Mouse (Mus musculus): ENCODE measurements around the gene Szt2. TPM values are rescaled to one million over a fixed set of nuclear protein-coding genes. Genes with fewer than 3 reads are reported as not detected.

The Szt2 gene
- 8.7 and 9.3 TPM in 2 replicates for polyA plus RNA-seq (2014; fragmentation: Nextera tagmentation; extraction: Ambion mirVana)

GRCm38 (mm10) chr4:118409142-118409900 is at the start of gene Szt2, which contains the start of gene Med8:
Gene Szt2, minus strand, starts transcription at chr4:118409273.
Gene Med8, plus strand, starts transcription at chr4:118409337.
- Histone ChIP-seq H3K4me2 (ENCODE audit: low read depth, low read length) (peak within 1 kb of the TSS; percentile 85), H3K4me3 (ENCODE audit: low read depth, low read length) (peak within 1 kb of the TSS; percentile 83), H3K36me3 (ENCODE audit: control insufficient read depth, insufficient read depth, low read length) (peaks cover 43% of the 10 kb centered on the region), H3K4me1 (ENCODE audit: control insufficient read depth, insufficient read depth, low read length) (peaks cover 10% of the 10 kb centered on the region), H3K27ac (replicated peaks; ENCODE audit: low read depth, low read length) (peak within 1 kb of the TSS; percentile 76), H3K9ac (ENCODE audit: low read depth, low read length) (peak within 1 kb of the TSS; percentile 90), H3K9me3 (ENCODE audit: control insufficient read depth, low read length) (no peaks in the 10 kb centered on the region), H3K27me3 (replicated peaks; ENCODE audit: control insufficient read depth, insufficient read depth, low read length) (no peaks in the 10 kb centered on the region)
- peak; percentile 94 for ATAC-seq (ENCODE audit: low read depth)
- under 1% methylated on average over 46 of the region's 53 CpGs for WGBS
- peak; percentile 96 for DNase-seq (ENCODE audit: low spot score)

DNA sequence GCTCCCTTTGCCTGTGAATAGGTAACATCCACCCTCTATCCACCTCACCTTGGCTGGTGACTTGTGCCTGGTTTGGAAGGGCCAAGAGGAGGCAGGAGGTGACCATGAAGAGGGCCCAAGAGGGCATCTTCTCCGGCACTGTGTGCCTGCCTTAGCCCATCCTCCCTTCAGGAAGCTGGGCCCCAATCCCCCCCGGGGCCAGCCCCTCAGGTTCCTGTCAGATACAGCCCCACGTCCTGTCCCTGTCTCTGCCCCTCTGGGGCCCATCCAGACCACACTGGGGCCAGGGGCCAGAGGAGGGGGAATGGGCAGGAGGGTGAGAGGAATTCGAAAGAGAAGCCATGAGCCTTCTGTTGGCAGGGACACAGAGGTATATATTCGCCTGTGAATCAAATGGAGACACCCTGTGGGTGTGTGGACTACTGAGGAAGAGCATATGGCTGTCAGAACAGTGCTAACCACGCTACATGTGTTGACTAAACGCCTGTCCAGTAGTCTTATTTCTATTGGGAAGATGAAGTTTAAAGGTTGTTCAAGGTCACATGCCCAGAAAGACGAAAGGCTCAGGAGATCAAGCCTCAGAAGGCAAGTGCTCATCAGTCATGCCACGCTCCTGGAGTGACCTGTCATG is 48.4 kb upstream of the Szt2 start, which contains the start of gene Mpl:
TSS of gene Mpl (minus strand) at position 169 of the 631 bp plus-strand sequence.
- WGBS = 66% methylated on average over 9 of the region's 9 CpGs
- no peak for ATAC-seq (ENCODE audit: low read depth)

GRCm38 (mm10) chr4:118446415-118447153 is 37.5 kb upstream of the Szt2 start:
- Histone ChIP-seq H3K27me3 (replicated peaks; ENCODE audit: control insufficient read depth, insufficient read depth, low read length) (no peaks in the 10 kb centered on the region), H3K4me1 (ENCODE audit: control insufficient read depth, insufficient read depth, low read length) (peaks cover 15% of the 10 kb centered on the region), H3K27ac (replicated peaks; ENCODE audit: low read depth, low read length) (no peak overlapping the region), H3K9ac (ENCODE audit: low read depth, low read length) (peak overlapping the region; percentile 67), H3K36me3 (ENCODE audit: control insufficient read depth, insufficient read depth, low read length) (no peaks in the 10 kb centered on the region), H3K4me2 (ENCODE audit: low read depth, low read length) (peak overlapping the region; percentile 85), H3K9me3 (ENCODE audit: control insufficient read depth, low read length) (no peaks in the 10 kb centered on the region), H3K4me3 (ENCODE audit: low read depth, low read length) (peak overlapping the region; percentile 41)
- no peak for DNase-seq (ENCODE audit: low spot score)
- 20% methylated on average over 24 of the region's 24 CpGs for WGBS
- ATAC-seq (ENCODE audit: low read depth) = no peak

More for the DNA sequence above, 48.4 kb upstream of the Szt2 start, which contains the start of gene Mpl:
- no peak within 1 kb of the TSS for H3K4me3 ChIP-seq (ENCODE audit: low read depth, low read length)
- no peak within 1 kb of the TSS for H3K4me2 ChIP-seq (ENCODE audit: low read depth, low read length)
- H3K27ac ChIP-seq (replicated peaks; ENCODE audit: low read depth, low read length) = no peak within 1 kb of the TSS
- DNase-seq (ENCODE audit: low spot score) = no peak
- H3K27me3 ChIP-seq (replicated peaks; ENCODE audit: control insufficient read depth, insufficient read depth, low read length) = no peaks in the 10 kb centered on the region
- H3K9me3 ChIP-seq (ENCODE audit: control insufficient read depth, low read length) = no peaks in the 10 kb centered on the region
- no peaks in the 10 kb centered on the region for H3K36me3 ChIP-seq (ENCODE audit: control insufficient read depth, insufficient read depth, low read length)
- H3K9ac ChIP-seq (ENCODE audit: low read depth, low read length) = no peak within 1 kb of the TSS
- H3K4me1 ChIP-seq (ENCODE audit: control insufficient read depth, insufficient read depth, low read length) = no peaks in the 10 kb centered on the region

DNA sequence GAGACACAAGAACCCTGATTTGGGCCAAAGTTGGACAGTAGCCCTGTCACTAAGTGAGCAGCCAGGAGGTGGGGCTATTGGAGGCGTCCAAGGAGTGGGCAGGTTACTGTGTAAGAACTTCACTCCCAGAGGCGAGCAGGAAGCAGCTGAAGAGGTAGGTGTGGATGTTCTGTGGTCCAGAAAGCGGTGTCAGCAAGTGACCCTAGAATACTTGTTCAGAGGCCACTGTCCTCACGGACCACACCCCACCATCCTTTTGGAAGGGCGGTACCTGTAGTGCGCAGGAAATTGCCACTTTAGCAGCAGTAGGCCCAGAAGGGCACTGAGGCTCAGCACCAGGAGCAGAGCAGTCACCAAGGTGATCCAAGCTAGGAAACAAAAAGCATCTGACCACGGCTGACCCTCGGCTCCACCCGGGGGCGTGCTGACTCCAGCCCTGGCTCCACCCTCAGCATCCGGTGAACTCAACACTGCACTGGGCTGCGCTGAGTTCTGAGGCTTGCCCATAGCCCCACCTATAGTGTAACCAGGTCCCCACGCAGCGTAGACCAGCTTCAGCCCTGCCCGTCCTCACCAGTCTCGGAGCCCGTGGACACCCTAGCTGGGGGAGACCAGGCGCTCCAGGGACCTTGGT is 36.8 kb upstream of the Szt2 start:
- Histone ChIP-seq H3K27ac (replicated peaks; ENCODE audit: low read depth, low read length) (no peak overlapping the region), H3K4me2 (ENCODE audit: low read depth, low read length) (peak overlapping the region; percentile 85), H3K36me3 (ENCODE audit: control insufficient read depth, insufficient read depth, low read length) (no peaks in the 10 kb centered on the region), H3K9me3 (ENCODE audit: control insufficient read depth, low read length) (no peaks in the 10 kb centered on the region), H3K27me3 (replicated peaks; ENCODE audit: control insufficient read depth, insufficient read depth, low read length) (no peaks in the 10 kb centered on the region), H3K4me3 (ENCODE audit: low read depth, low read length) (peak overlapping the region; percentile 41), H3K4me1 (ENCODE audit: control insufficient read depth, insufficient read depth, low read length) (peaks cover 15% of the 10 kb centered on the region), H3K9ac (ENCODE audit: low read depth, low read length) (peak overlapping the region; percentile 67)
- 17% methylated on average over 13 of the region's 18 CpGs for WGBS
- peak; percentile 76 for ATAC-seq (ENCODE audit: low read depth)
- peak; percentile 39 for DNase-seq (ENCODE audit: low spot score)

DNA sequence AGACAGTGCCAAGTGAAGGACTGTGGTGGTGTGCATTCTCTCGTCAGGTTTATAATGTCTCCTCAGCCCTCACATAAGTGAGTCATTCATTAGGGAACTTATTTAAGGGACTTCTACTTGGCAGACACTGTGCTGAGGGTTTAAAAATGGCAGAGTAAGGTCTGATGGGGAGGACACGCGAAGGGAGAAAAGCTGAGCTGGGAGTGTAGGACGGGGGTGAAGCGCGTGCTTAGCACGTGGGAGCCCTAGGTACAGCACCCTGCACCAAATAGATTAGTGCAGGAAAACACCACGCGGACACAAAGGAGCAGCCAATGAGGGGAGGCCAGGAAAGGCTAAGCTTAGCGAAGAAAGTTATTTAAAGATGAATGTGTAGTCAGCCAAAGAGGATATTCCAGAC is 36.0 kb upstream of the Szt2 start:
- 80% methylated on average over 10 of the region's 10 CpGs for WGBS
- Histone ChIP-seq H3K4me2 (ENCODE audit: low read depth, low read length) (no peak overlapping the region), H3K4me1 (ENCODE audit: control insufficient read depth, insufficient read depth, low read length) (peaks cover 15% of the 10 kb centered on the region), H3K27me3 (replicated peaks; ENCODE audit: control insufficient read depth, insufficient read depth, low read length) (no peaks in the 10 kb centered on the region), H3K27ac (replicated peaks; ENCODE audit: low read depth, low read length) (no peak overlapping the region), H3K9me3 (ENCODE audit: control insufficient read depth, low read length) (no peaks in the 10 kb centered on the region), H3K4me3 (ENCODE audit: low read depth, low read length) (no peak overlapping the region), H3K36me3 (ENCODE audit: control insufficient read depth, insufficient read depth, low read length) (no peaks in the 10 kb centered on the region), H3K9ac (ENCODE audit: low read depth, low read length) (no peak overlapping the region)
- no peak for DNase-seq (ENCODE audit: low spot score)
- peak; percentile 7; the same call in 1 of the 2 replicates for ATAC-seq (ENCODE audit: low read depth)

DNA sequence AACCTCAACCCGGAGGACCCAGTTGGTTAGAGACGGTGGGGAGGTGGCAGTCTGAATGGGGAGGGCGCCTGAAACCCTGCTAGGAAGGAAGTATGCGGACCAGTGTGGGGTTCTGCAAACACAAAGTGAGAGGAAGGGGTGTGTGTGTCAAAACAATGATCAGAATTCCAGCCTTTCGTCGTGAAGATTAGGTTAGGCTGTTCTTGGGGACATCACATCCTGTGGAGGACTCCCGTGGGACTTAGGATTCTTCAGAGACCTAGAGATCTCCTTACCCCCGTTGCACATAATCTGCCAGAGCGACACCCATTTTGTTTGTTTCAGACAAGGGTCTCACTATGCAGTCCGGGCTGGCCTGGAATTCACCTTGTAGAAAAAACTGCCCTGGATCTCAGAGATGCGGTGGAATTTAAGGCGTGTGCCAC is 28.8 kb upstream of the Szt2 start:
- peak overlapping the region; percentile 95 for H3K4me2 ChIP-seq (ENCODE audit: low read depth, low read length)
- H3K9me3 ChIP-seq (ENCODE audit: control insufficient read depth, low read length) = no peaks in the 10 kb centered on the region
- H3K27ac ChIP-seq (replicated peaks; ENCODE audit: low read depth, low read length) = peak overlapping the region; percentile 88
- 7% methylated on average over 12 of the region's 12 CpGs for WGBS
- H3K9ac ChIP-seq (ENCODE audit: low read depth, low read length) = peak overlapping the region; percentile 83
- ATAC-seq (ENCODE audit: low read depth) (no peak), DNase-seq (ENCODE audit: low spot score) (peak; percentile 59)
- H3K36me3 ChIP-seq (ENCODE audit: control insufficient read depth, insufficient read depth, low read length) = peaks cover 23% of the 10 kb centered on the region
- peaks cover 21% of the 10 kb centered on the region; the same call in 1 of the 2 replicates for H3K4me1 ChIP-seq (ENCODE audit: control insufficient read depth, insufficient read depth, low read length)
- H3K4me3 ChIP-seq (ENCODE audit: low read depth, low read length) = peak overlapping the region; percentile 67
- H3K27me3 ChIP-seq (replicated peaks; ENCODE audit: control insufficient read depth, insufficient read depth, low read length) = no peaks in the 10 kb centered on the region

- Histone ChIP-seq H3K27ac (replicated peaks; ENCODE audit: low read depth, low read length) (peak within 1 kb of the TSS; percentile 88), H3K27me3 (replicated peaks; ENCODE audit: control insufficient read depth, insufficient read depth, low read length) (no peaks in the 10 kb centered on the region), H3K4me2 (ENCODE audit: low read depth, low read length) (peak within 1 kb of the TSS; percentile 95), H3K9ac (ENCODE audit: low read depth, low read length) (peak within 1 kb of the TSS; percentile 83), H3K36me3 (ENCODE audit: control insufficient read depth, insufficient read depth, low read length) (peaks cover 31% of the 10 kb centered on the region), H3K4me3 (ENCODE audit: low read depth, low read length) (peak within 1 kb of the TSS; percentile 67), H3K9me3 (ENCODE audit: control insufficient read depth, low read length) (no peaks in the 10 kb centered on the region), H3K4me1 (ENCODE audit: control insufficient read depth, insufficient read depth, low read length) (peaks cover 21% of the 10 kb centered on the region; the same call in 1 of the 2 replicates)
- ATAC-seq (ENCODE audit: low read depth) (peak; percentile 97), DNase-seq (ENCODE audit: low spot score) (peak; percentile 99)
- under 1% methylated on average over 61 of the region's 67 CpGs for WGBS
Observed at GRCm38 (mm10) chr4:118436820-118437603, 27.9 kb upstream of the Szt2 start, which contains the start of gene Cdc20. Gene Cdc20, minus strand, starts transcription at chr4:118437352.
